Mouse (Mus musculus): Measurements from ENCODE around the gene Fem1a.

DNA sequence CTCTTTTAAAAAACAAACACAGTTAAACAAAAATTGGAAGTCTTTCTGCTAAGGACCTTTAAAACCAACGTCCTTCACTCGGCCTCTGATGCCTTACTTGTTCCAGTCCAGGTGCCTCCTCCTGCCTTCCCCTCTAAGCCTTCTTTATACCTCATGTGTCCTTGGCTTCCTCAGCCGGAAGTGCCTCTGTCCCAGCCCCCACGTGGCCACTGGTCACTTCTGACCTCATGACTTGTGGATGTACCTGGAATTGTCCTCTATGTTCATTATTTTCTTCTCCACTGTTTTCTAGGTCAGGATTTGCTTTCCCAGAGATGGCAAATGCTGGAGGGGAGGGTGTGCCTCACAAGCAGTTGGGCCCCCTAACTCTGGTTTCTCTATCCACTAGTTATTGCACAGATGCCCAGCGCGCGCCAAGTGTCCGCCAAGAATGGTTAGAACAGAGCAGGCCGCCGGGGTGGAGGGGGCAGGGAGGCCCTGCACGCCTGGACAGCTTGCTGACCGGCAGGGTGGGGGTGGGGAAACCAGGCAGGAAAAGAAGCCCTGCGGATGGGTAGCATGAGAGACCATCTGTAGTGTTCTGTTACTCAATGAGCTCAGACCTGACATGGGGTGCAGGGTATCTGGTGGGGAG lies 45.9 kb downstream of the Fem1a start:
- TF ChIP-seq CTCF (IDR thresholded peaks at IDR 0.05; ENCODE audit: borderline replicate concordance, insufficient read depth, low read depth, low read length), result no peak
- no peak for TF ChIP-seq POLR2A (IDR thresholded peaks at IDR 0.05; ENCODE audit: borderline replicate concordance, insufficient read depth, low read length)
